Mouse (Mus musculus) neural tube, embryonic 12.5 days (tissue): Measurements from ENCODE around the gene Cux1. TPM values are rescaled to one million over a fixed set of nuclear protein-coding genes. Genes with fewer than 3 reads are reported as not detected.

Source experiments
- ATAC-seq: fragments of 200-750 bp; cut with Nextera tagmentation; 2 replicates; pipeline ENCODE4 v1.8.0; 2017; ENCODE audit warnings: low read depth, mild to moderate bottlenecking, moderate TSS enrichment, moderate library complexity; ENCODE audit not compliant: low FRiP score
- H3K27ac ChIP-seq: fragments of 300-500 bp; sonication (generic); 2 replicates; pipeline ENCODE4 v1.5.1; 2016
- H3K27me3 ChIP-seq: fragments of 300-500 bp; sonication (generic); replicated peaks from 2 replicates; pipeline ENCODE4 v1.6.1; 2016; ENCODE audit warnings: mild to moderate bottlenecking
- H3K36me3 ChIP-seq: fragments of 300-500 bp; sonication (generic); 2 replicates; pipeline ENCODE4 v1.6.1; 2016; ENCODE audit warnings: mild to moderate bottlenecking
- H3K4me1 ChIP-seq: fragments of 300-500 bp; sonication (generic); 2 replicates; pipeline ENCODE4 v1.6.1; 2016
- H3K4me2 ChIP-seq: fragments of 300-500 bp; sonication (generic); replicated peaks from 2 replicates; pipeline ENCODE4 v1.6.1; 2016; ENCODE audit warnings: mild to moderate bottlenecking
- H3K4me3 ChIP-seq: fragments of 300-500 bp; sonication (generic); 2 replicates; pipeline ENCODE4 v1.5.1; 2016
- H3K9ac ChIP-seq: fragments of 300-500 bp; sonication (generic); 2 replicates; pipeline ENCODE4 v1.6.1; 2016; ENCODE audit warnings: mild to moderate bottlenecking
- H3K9me3 ChIP-seq: fragments of 300-500 bp; sonication (generic); 2 replicates; pipeline ENCODE4 v1.6.1; 2016; ENCODE audit warnings: mild to moderate bottlenecking
- WGBS: fragments of 180-500 bp; shearing (Covaris S2); methylation state at CpG from one replicate; pipeline ENCODE4 v1.1.7; 2016; 5-methylcytosine and 5-hydroxymethylcytosine counted together
- polyA plus RNA-seq: library from polyadenylated mRNA; unstranded; fragments of >200 nt; fragmentation: Nextera tagmentation; extraction: Ambion mirVana; gene quantifications from 2 replicates; pipeline ENCODE4 v1.2.1, GENCODE M21; 2016

Gene Cux1
- polyA plus RNA-seq, 1 experiment from 2014 or later, result 117 TPM

- no peaks in the 10 kb centered on the region for H3K27me3 ChIP-seq
- peak within 1 kb of the TSS; percentile 85; the same call in 1 of the 2 replicates for H3K9ac ChIP-seq
- no peak within 1 kb of the TSS for H3K27ac ChIP-seq
- WGBS, result 89% methylated on average over 2 of the region's 2 CpGs
- peaks cover 32% of the 10 kb centered on the region for H3K4me1 ChIP-seq
- peak within 1 kb of the TSS; percentile 74 for H3K4me2 ChIP-seq
- H3K9me3 ChIP-seq, result no peaks in the 10 kb centered on the region
- H3K4me3 ChIP-seq, result peak within 1 kb of the TSS; percentile 88
- no peak for ATAC-seq
- 0 out of 2 replicates have a peak, but pooled peaks cover 12% of the 10 kb centered on the region for H3K36me3 ChIP-seq
Observed at GRCm38 (mm10) chr5:136246452-136246838, 320.8 kb downstream of the Cux1 start, which contains the start of gene Sh2b2. Gene Sh2b2, minus strand, starts transcription at chr5:136246556.

- Histone ChIP-seq H3K27me3 (no peaks in the 10 kb centered on the region), H3K4me2 (peak overlapping the region; percentile 74), H3K4me1 (peaks cover 39% of the 10 kb centered on the region), H3K36me3 (0 out of 2 replicates have a peak, but pooled peaks cover 6% of the 10 kb centered on the region), H3K9me3 (no peaks in the 10 kb centered on the region), H3K4me3 (peak overlapping the region; percentile 88), H3K9ac (peak overlapping the region; percentile 85; the same call in 1 of the 2 replicates), H3K27ac (no peak overlapping the region)
- 10% methylated on average over 15 of the region's 15 CpGs for WGBS
- peak; percentile 15 for ATAC-seq
Observed at GRCm38 (mm10) chr5:136245541-136246451, 321.5 kb downstream of the Cux1 start.

- Histone ChIP-seq H3K36me3 (0 out of 2 replicates have a peak, but pooled peaks cover under 1% of the 10 kb centered on the region), H3K4me3 (peak overlapping the region; percentile 88), H3K9ac (peak overlapping the region; percentile 85), H3K4me1 (peaks cover 47% of the 10 kb centered on the region), H3K27ac (peak overlapping the region; percentile 76; the same call in 1 of the 2 replicates), H3K27me3 (no peaks in the 10 kb centered on the region), H3K9me3 (no peaks in the 10 kb centered on the region), H3K4me2 (peak overlapping the region; percentile 74)
- under 1% methylated on average over 54 of the region's 57 CpGs for WGBS
- ATAC-seq, result peak; percentile 80
Observed at GRCm38 (mm10) chr5:136244762-136245540, 322.3 kb downstream of the Cux1 start.

- ATAC-seq, result peak; percentile 54
- Histone ChIP-seq H3K9ac (peak overlapping the region; percentile 85), H3K9me3 (no peaks in the 10 kb centered on the region), H3K27me3 (no peaks in the 10 kb centered on the region), H3K4me3 (peak overlapping the region; percentile 88), H3K27ac (peak overlapping the region; percentile 76; the same call in 1 of the 2 replicates), H3K4me1 (peaks cover 47% of the 10 kb centered on the region), H3K36me3 (no peaks in the 10 kb centered on the region), H3K4me2 (peak overlapping the region; percentile 74)
- WGBS, result under 1% methylated on average over 67 of the region's 67 CpGs
Observed at GRCm38 (mm10) chr5:136243851-136244761, 323.2 kb downstream of the Cux1 start.

- H3K4me2 ChIP-seq, result no peak overlapping the region
- no peaks in the 10 kb centered on the region for H3K27me3 ChIP-seq
- H3K9me3 ChIP-seq, result no peaks in the 10 kb centered on the region
- H3K4me1 ChIP-seq, result peaks cover 61% of the 10 kb centered on the region
- no peaks in the 10 kb centered on the region for H3K36me3 ChIP-seq
- no peak overlapping the region for H3K9ac ChIP-seq
- H3K27ac ChIP-seq, result no peak overlapping the region
- 80% methylated on average over 6 of the region's 6 CpGs for WGBS
- no peak overlapping the region for H3K4me3 ChIP-seq
- ATAC-seq, result no peak
Observed at GRCm38 (mm10) chr5:136241161-136241560, 326.1 kb downstream of the Cux1 start.

- peaks cover 54% of the 10 kb centered on the region for H3K4me1 ChIP-seq
- WGBS, result 36% methylated on average over 1 of the region's 1 CpGs
- H3K9me3 ChIP-seq, result no peaks in the 10 kb centered on the region
- no peak overlapping the region for H3K4me2 ChIP-seq
- H3K4me3 ChIP-seq, result no peak overlapping the region
- H3K9ac ChIP-seq, result no peak overlapping the region
- H3K36me3 ChIP-seq, result no peaks in the 10 kb centered on the region
- H3K27me3 ChIP-seq, result no peaks in the 10 kb centered on the region
- H3K27ac ChIP-seq, result no peak overlapping the region
- no peak for ATAC-seq
Observed at GRCm38 (mm10) chr5:136240381-136240780, 326.9 kb downstream of the Cux1 start.

GRCm38 (mm10) chr5:136237607-136238006 lies 329.7 kb downstream of the Cux1 start:
- Histone ChIP-seq H3K4me3 (0 out of 2 replicates have a peak overlapping the region, but pooled peaks have one; percentile 19), H3K9me3 (no peaks in the 10 kb centered on the region), H3K36me3 (no peaks in the 10 kb centered on the region), H3K27me3 (no peaks in the 10 kb centered on the region), H3K4me2 (peak overlapping the region; percentile 62), H3K27ac (no peak overlapping the region), H3K9ac (peak overlapping the region; percentile 34; the same call in 1 of the 2 replicates), H3K4me1 (peaks cover 51% of the 10 kb centered on the region)
- 1% methylated on average over 19 of the region's 19 CpGs for WGBS
- ATAC-seq, result no peak

- Histone ChIP-seq H3K27ac (no peak overlapping the region), H3K4me3 (no peak overlapping the region), H3K27me3 (no peaks in the 10 kb centered on the region), H3K9ac (no peak overlapping the region), H3K36me3 (peaks cover 5% of the 10 kb centered on the region), H3K9me3 (no peaks in the 10 kb centered on the region), H3K4me1 (peaks cover 46% of the 10 kb centered on the region), H3K4me2 (no peak overlapping the region)
- 83% methylated on average over 5 of the region's 5 CpGs for WGBS
- ATAC-seq, result no peak
Observed at GRCm38 (mm10) chr5:136236611-136237010, 330.7 kb downstream of the Cux1 start.

GRCm38 (mm10) chr5:136230348-136231035 lies 336.8 kb downstream of the Cux1 start:
- 0 out of 2 replicates have a peak, but pooled peaks have one; percentile 33 for ATAC-seq
- Histone ChIP-seq H3K27ac (no peak overlapping the region), H3K27me3 (no peaks in the 10 kb centered on the region), H3K4me3 (no peak overlapping the region), H3K9ac (no peak overlapping the region), H3K4me1 (peaks cover 28% of the 10 kb centered on the region), H3K36me3 (peaks cover 45% of the 10 kb centered on the region), H3K9me3 (no peaks in the 10 kb centered on the region), H3K4me2 (no peak overlapping the region)
- 59% methylated on average over 4 of the region's 4 CpGs for WGBS

GRCm38 (mm10) chr5:136226246-136226876 lies 340.9 kb downstream of the Cux1 start:
- no peaks in the 10 kb centered on the region for H3K27me3 ChIP-seq
- H3K4me2 ChIP-seq, result no peak overlapping the region
- peaks cover 11% of the 10 kb centered on the region; the same call in 1 of the 2 replicates for H3K4me1 ChIP-seq
- H3K9me3 ChIP-seq, result no peaks in the 10 kb centered on the region
- H3K9ac ChIP-seq, result no peak overlapping the region
- 81% methylated on average over 7 of the region's 7 CpGs for WGBS
- no peak overlapping the region for H3K27ac ChIP-seq
- no peak for ATAC-seq
- peaks cover 72% of the 10 kb centered on the region for H3K36me3 ChIP-seq
- no peak overlapping the region for H3K4me3 ChIP-seq
